Mouse (Mus musculus) C2C12 (cell line): Measurements from ENCODE around the gene Pigr. TPM values are rescaled to one million over a fixed set of nuclear protein-coding genes. Genes with fewer than 3 reads are reported as not detected.

Experiments
- H3K27me3 ChIP-seq: one replicate; pipeline ENCODE4 v1.6.1; 2011; ENCODE audit not compliant: control insufficient read depth, insufficient read depth, insufficient read length
- H3K36me3 ChIP-seq: one replicate; pipeline ENCODE4 v1.6.1; 2011; ENCODE audit not compliant: control insufficient read depth, insufficient read depth
- H3K4me3 ChIP-seq: one replicate; pipeline ENCODE4 v1.5.1; 2011; ENCODE audit warnings: mild to moderate bottlenecking, control low read depth; ENCODE audit not compliant: poor library complexity, insufficient read depth, severe bottlenecking
- H3K79me2 ChIP-seq: one replicate; pipeline ENCODE4 v1.6.1; 2011; ENCODE audit not compliant: control insufficient read depth, insufficient read depth
- H3K79me3 ChIP-seq: one replicate; pipeline ENCODE4 v1.6.1; 2011; ENCODE audit warnings: low read depth, control low read depth
- H3ac ChIP-seq: one replicate; pipeline ENCODE3; 2011; ENCODE audit warnings: low read depth; ENCODE audit not compliant: control insufficient read depth, insufficient read length
- CEBPB ChIP-seq: IDR thresholded peaks from one replicate; pipeline ENCODE4 v1.6.1; 2011; ENCODE audit warnings: low read depth, mild to moderate bottlenecking, control low read depth, moderate library complexity
- CTCF ChIP-seq: IDR thresholded peaks from one replicate; pipeline ENCODE4 v1.5.1; 2011; ENCODE audit not compliant: control insufficient read depth, insufficient read depth, insufficient read length
- FOSL1 ChIP-seq: IDR thresholded peaks from one replicate; pipeline ENCODE4 v1.8.0; 2011; ENCODE audit warnings: mild to moderate bottlenecking, low read length; ENCODE audit not compliant: poor library complexity, insufficient read depth, severe bottlenecking
- MAX ChIP-seq: IDR thresholded peaks from one replicate; pipeline ENCODE4 v1.6.1; 2011; ENCODE audit warnings: mild to moderate bottlenecking, control low read depth
- MYOD1 ChIP-seq: IDR thresholded peaks from one replicate; pipeline ENCODE4 v1.6.1; 2011; ENCODE audit warnings: low read depth; ENCODE audit not compliant: control insufficient read depth, insufficient read length
- MYOG ChIP-seq: IDR thresholded peaks from one replicate; pipeline ENCODE4 v1.6.1; 2011; ENCODE audit not compliant: control insufficient read depth, insufficient read length; ENCODE audit errors: extremely low read depth
- USF1 ChIP-seq: IDR thresholded peaks from one replicate; pipeline ENCODE4 v1.6.1; 2011; ENCODE audit warnings: low read depth, mild to moderate bottlenecking, control low read depth, moderate library complexity
- polyA plus RNA-seq: library from polyadenylated mRNA; unstranded; fragments of >200 nt; fragmentation: generic; extraction: Trizol; gene quantifications from one replicate; pipeline ENCODE4 v1.2.1, GENCODE M21; 2012; ENCODE audit warnings: missing spikeins

Pigr gene
- polyA plus RNA-seq, 1 experiment, result not detected

GRCm38 (mm10) chr1:130876931-130877509, 50.5 kb downstream of the Pigr start:
- H3K27me3 ChIP-seq, result peaks cover 4% of the 10 kb centered on the region
- H3K79me3 ChIP-seq, result no peaks in the 10 kb centered on the region
- H3K4me3 ChIP-seq, result no peak overlapping the region
- no peak for TF ChIP-seq CTCF
- TF ChIP-seq MYOD1, result no peak
- TF ChIP-seq MYOG, result no peak
- TF ChIP-seq MAX, result no peak
- no peak for TF ChIP-seq FOSL1
- no peak for TF ChIP-seq CEBPB
- no peak for TF ChIP-seq USF1
- no peaks in the 10 kb centered on the region for H3K36me3 ChIP-seq
- H3ac ChIP-seq, result no peak overlapping the region
- no peaks in the 10 kb centered on the region for H3K79me2 ChIP-seq

DNA sequence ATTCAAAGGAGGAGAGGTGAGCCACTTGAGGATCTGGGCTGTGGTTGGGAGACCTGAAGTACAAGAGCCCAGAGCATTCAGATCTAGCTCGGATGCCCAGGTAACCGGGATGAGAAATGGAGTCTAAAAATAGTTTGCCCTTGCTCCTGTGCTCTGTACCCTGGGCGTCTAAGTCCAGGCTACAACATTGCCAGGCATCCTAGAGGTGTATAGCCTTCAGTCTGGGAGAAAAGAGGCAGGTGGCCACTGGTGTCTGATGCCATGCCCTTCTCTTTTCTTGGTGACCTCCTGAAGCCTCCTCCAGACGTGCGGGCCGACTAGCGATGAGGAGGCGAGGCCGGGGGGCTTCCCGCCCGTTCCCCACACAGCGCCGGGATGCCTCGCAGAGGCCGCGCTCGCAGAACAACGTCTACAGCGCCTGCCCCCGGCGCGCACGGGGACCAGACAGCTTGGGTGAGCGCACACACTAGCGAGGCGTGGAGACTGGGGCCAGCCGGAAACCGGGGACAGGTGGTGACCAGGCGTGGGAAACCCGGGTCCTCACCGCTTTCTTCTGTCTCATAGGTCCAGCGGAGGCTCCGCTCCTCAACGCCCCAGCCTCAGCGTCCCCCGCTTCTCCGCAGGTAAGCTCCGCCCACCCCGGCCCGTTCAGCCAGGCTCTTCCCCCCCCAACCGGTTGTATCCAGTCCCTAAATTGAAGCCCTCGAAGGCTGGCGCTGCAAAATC, 51.6 kb downstream of the Pigr start:
- no peaks in the 10 kb centered on the region for H3K36me3 ChIP-seq
- no peaks in the 10 kb centered on the region for H3K79me2 ChIP-seq
- no peak overlapping the region for H3ac ChIP-seq
- H3K27me3 ChIP-seq, result peaks cover 4% of the 10 kb centered on the region
- H3K79me3 ChIP-seq, result no peaks in the 10 kb centered on the region
- TF ChIP-seq USF1 (no peak), MYOD1 (no peak), CTCF (no peak), FOSL1 (no peak), MYOG (no peak), CEBPB (no peak), MAX (no peak)
- no peak overlapping the region for H3K4me3 ChIP-seq

GRCm38 (mm10) chr1:130879927-130880326, 53.4 kb downstream of the Pigr start:
- H3K36me3 ChIP-seq, result no peaks in the 10 kb centered on the region
- H3K27me3 ChIP-seq, result no peaks in the 10 kb centered on the region
- no peak overlapping the region for H3K4me3 ChIP-seq
- no peaks in the 10 kb centered on the region for H3K79me3 ChIP-seq
- peak; percentile 85 for TF ChIP-seq MAX
- no peak for TF ChIP-seq CEBPB
- no peaks in the 10 kb centered on the region for H3K79me2 ChIP-seq
- H3ac ChIP-seq, result no peak overlapping the region

GRCm38 (mm10) chr1:130883146-130883545, 56.7 kb downstream of the Pigr start:
- no peaks in the 10 kb centered on the region for H3K79me2 ChIP-seq
- H3ac ChIP-seq, result no peak overlapping the region
- H3K79me3 ChIP-seq, result no peaks in the 10 kb centered on the region
- H3K36me3 ChIP-seq, result no peaks in the 10 kb centered on the region
- H3K4me3 ChIP-seq, result no peak overlapping the region
- no peak for TF ChIP-seq MYOG
- no peak for TF ChIP-seq MAX
- no peaks in the 10 kb centered on the region for H3K27me3 ChIP-seq

DNA sequence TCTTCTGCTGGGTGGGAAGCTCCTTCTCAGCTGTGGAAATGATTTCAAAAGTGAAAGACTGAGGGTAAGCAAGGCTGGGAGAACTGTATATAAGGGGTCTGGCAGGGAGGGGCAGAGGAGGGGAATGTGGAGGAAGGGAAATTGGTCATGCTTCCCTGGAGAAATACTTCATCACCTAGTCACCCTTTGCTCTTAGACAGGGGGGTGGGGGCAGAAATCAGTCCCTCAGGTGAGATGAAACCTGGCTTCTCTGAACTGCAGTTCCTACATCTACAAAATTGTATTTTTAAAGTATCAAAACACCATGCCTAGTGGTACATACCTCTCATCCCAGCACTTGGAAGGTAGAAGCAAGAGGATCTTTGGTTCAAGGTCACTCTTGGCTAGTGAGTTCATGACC, 60.9 kb downstream of the Pigr start, which contains the start of gene Il24:
Gene Il24 (minus strand): TSS at position 101 of the 400 bp plus-strand sequence.
- TF ChIP-seq MYOG (no peak), MAX (no peak), CTCF (no peak), FOSL1 (no peak)

GRCm38 (mm10) chr1:130892446-130892845, 66.0 kb downstream of the Pigr start:
- Histone ChIP-seq H3K79me2 (no peaks in the 10 kb centered on the region), H3K79me3 (no peaks in the 10 kb centered on the region), H3K36me3 (no peaks in the 10 kb centered on the region), H3K27me3 (no peaks in the 10 kb centered on the region), H3K4me3 (no peak overlapping the region), H3ac (no peak overlapping the region)
- TF ChIP-seq MYOG (no peak), CTCF (no peak)

More for the DNA sequence above, 60.9 kb downstream of the Pigr start, which contains the start of gene Il24:
- Histone ChIP-seq H3K79me3 (no peaks in the 10 kb centered on the region), H3K79me2 (no peaks in the 10 kb centered on the region), H3ac (no peak within 1 kb of the TSS), H3K4me3 (no peak within 1 kb of the TSS), H3K27me3 (no peaks in the 10 kb centered on the region), H3K36me3 (no peaks in the 10 kb centered on the region)
